Mouse (Mus musculus) left cerebral cortex, postnatal 10 days (tissue): ENCODE results near the gene Polr2a. TPM values are rescaled to one million over a fixed set of nuclear protein-coding genes. Genes with fewer than 3 reads are reported as not detected.

Source experiments
- DNase-seq, 2 experiments: peaks; one replicate each; pipeline ENCODE4 v3.0.0; 2021 to 2022; ENCODE audit warnings: low spot score in 2 of 2, mixed read lengths in 1 of 2; ENCODE audit errors: extremely low spot score in 1 of 2
- intact Hi-C: fragments of 180-260 bp; cut with DNase I; formaldehyde crosslinking; loops from one replicate; pipeline ENCODE4 v1.15.1; 2025
- total RNA-seq, 2 experiments: library from RNA; stranded (reverse); gene quantifications; 2 replicates each; pipeline ENCODE4 v1.2.3; 2021

The Polr2a gene
- total RNA-seq, result 10 to 100 TPM; 52.1 to 52.9 TPM

- intact Hi-C loops, result loop anchor here (2.0 to 5.0 kb wide), 2 partner anchors 44 to 79 kb away; partner anchors contain the start of genes Nlgn2 and Tmem256
- peak; percentile 97 to 98 for DNase-seq
Observed at GRCm38 (mm10) chr11:69758478-69758970, at the start of gene Polr2a. TSS of gene Polr2a (minus strand) at chr11:69758637.

GRCm38 (mm10) chr11:69807641-69808040 lies 49.2 kb upstream of the Polr2a start:
- intact Hi-C loops, result no loop called here
- DNase-seq, result no peak

GRCm38 (mm10) chr11:69806378-69806777 lies 47.9 kb upstream of the Polr2a start:
- intact Hi-C loops, result no loop called here
- no peak for DNase-seq

GRCm38 (mm10) chr11:69804972-69805909 lies 46.8 kb upstream of the Polr2a start, which contains the start of gene Tmem102:
TSS of gene Tmem102 (minus strand) at chr11:69805624.
- intact Hi-C loops, result loop anchor here (5.0 kb wide), 2 partner anchors 32 to 72 kb away; partner anchors contain the start of genes Nlgn2, Tmem256 and Tmem95
- no peak for DNase-seq

GRCm38 (mm10) chr11:69804652-69804940 lies 46.2 kb upstream of the Polr2a start:
- intact Hi-C loops, result loop anchor here (5.0 kb wide), 2 partner anchors 33 to 73 kb away; partner anchors contain the start of genes Nlgn2, Tmem256 and Tmem95
- no peak for DNase-seq

- intact Hi-C loops, result loop anchor here (2.0 to 5.0 kb wide), 3 partner anchors 33 to 73 kb away; partner anchors contain the start of genes Nlgn2, Polr2a, Tmem256 and Tmem95
Observed at GRCm38 (mm10) chr11:69803786-69804651, 45.6 kb upstream of the Polr2a start.

GRCm38 (mm10) chr11:69803328-69803727 lies 44.9 kb upstream of the Polr2a start:
- intact Hi-C loops, result loop anchor here (2.0 to 5.0 kb wide), 3 partner anchors 34 to 74 kb away; partner anchors contain the start of genes Nlgn2, Polr2a, Tmem256 and Tmem95
- DNase-seq, result no peak

More at GRCm38 (mm10) chr11:69803786-69804651, 45.6 kb upstream of the Polr2a start:
- DNase-seq, result peak; percentile 50 to 81

GRCm38 (mm10) chr11:69802648-69803105 lies 44.2 kb upstream of the Polr2a start:
- DNase-seq, result peak; percentile 77 to 92
- intact Hi-C loops, result loop anchor here (2.0 to 5.0 kb wide), 3 partner anchors 35 to 75 kb away; partner anchors contain the start of genes Nlgn2, Polr2a, Tmem256 and Tmem95

- intact Hi-C loops, result loop anchor here (5.0 kb wide), 2 partner anchors 36 to 76 kb away; partner anchors contain the start of genes Nlgn2, Tmem256 and Tmem95
- peak in 1 of 2 experiments; percentile 60 for DNase-seq
Observed at GRCm38 (mm10) chr11:69801379-69801977, 43.0 kb upstream of the Polr2a start, which contains the start of gene Fgf11. TSS of gene Fgf11 (minus strand) at chr11:69801857.

GRCm38 (mm10) chr11:69800392-69801197 lies 42.2 kb upstream of the Polr2a start:
- intact Hi-C loops, result loop anchor here (5.0 kb wide), 2 partner anchors 37 to 77 kb away; partner anchors contain the start of genes Nlgn2, Tmem256 and Tmem95
- DNase-seq, result peak; percentile 68 to 90

GRCm38 (mm10) chr11:69800138-69800391 lies 41.6 kb upstream of the Polr2a start:
- peak in 1 of 2 experiments; percentile 83 for DNase-seq
- intact Hi-C loops, result loop anchor here (5.0 kb wide), 2 partner anchors 37 to 77 kb away; partner anchors contain the start of genes Nlgn2, Tmem256 and Tmem95

- intact Hi-C loops, result loop anchor here (5.0 kb wide), 2 partner anchors 38 to 78 kb away; partner anchors contain the start of genes Nlgn2, Tmem256 and Tmem95
- DNase-seq, result peak in 1 of 2 experiments; percentile 68
Observed at GRCm38 (mm10) chr11:69799394-69800137, 41.1 kb upstream of the Polr2a start.

GRCm38 (mm10) chr11:69797924-69798323 lies 39.5 kb upstream of the Polr2a start:
- no peak for DNase-seq

GRCm38 (mm10) chr11:69795983-69796435 lies 37.6 kb upstream of the Polr2a start:
- DNase-seq, result no peak
- intact Hi-C loops, result no loop called here

More at GRCm38 (mm10) chr11:69797924-69798323, 39.5 kb upstream of the Polr2a start:
- intact Hi-C loops, result no loop called here

GRCm38 (mm10) chr11:69795168-69795982 lies 36.9 kb upstream of the Polr2a start, which contains the start of gene Chrnb1:
TSS of gene Chrnb1 (minus strand) at chr11:69795943.
- DNase-seq, result peak; percentile 92 to 95
- intact Hi-C loops, result no loop called here
